Mouse (Mus musculus) forebrain, postnatal 0 days (tissue): ENCODE data around the gene Wdr24. TPM values are rescaled to one million over a fixed set of nuclear protein-coding genes. Genes with fewer than 3 reads are reported as not detected.
"Not testable (repeated sequence)": the region's sequence is repeated elsewhere in the genome, so short reads cannot be mapped to it uniquely, and the experiment has no call there.

Experiments used
- ATAC-seq: fragments of 200-750 bp; cut with Nextera tagmentation; 2 replicates; pipeline ENCODE4 v1.8.0; 2017; ENCODE audit warnings: mild to moderate bottlenecking, moderate library complexity
- DNase-seq: peaks from one replicate; pipeline ENCODE4 v3.0.0-alpha.2; 2015
- H3K27ac ChIP-seq: fragments of 300-500 bp; sonication (generic); 2 replicates; pipeline ENCODE4 v1.5.1; 2014; ENCODE audit warnings: low read depth, mild to moderate bottlenecking, antibody characterized with exemption, low read length, moderate library complexity, mixed read lengths
- H3K27me3 ChIP-seq: fragments of 300-500 bp; sonication (generic); 2 replicates; pipeline ENCODE4 v1.6.1; 2014; ENCODE audit warnings: mild to moderate bottlenecking, low read length, mixed read lengths; ENCODE audit not compliant: insufficient read depth
- H3K36me3 ChIP-seq: fragments of 300-500 bp; sonication (generic); 2 replicates; pipeline ENCODE4 v1.6.1; 2014; ENCODE audit warnings: mild to moderate bottlenecking, moderate library complexity; ENCODE audit not compliant: insufficient read depth
- H3K4me1 ChIP-seq: fragments of 300-500 bp; sonication (generic); 2 replicates; pipeline ENCODE4 v1.6.1; 2014; ENCODE audit warnings: antibody characterized with exemption; ENCODE audit not compliant: insufficient read depth
- H3K4me2 ChIP-seq: fragments of 300-500 bp; sonication (generic); 2 replicates; pipeline ENCODE4 v1.6.1; 2014; ENCODE audit warnings: low read depth, mild to moderate bottlenecking, moderate library complexity
- H3K4me3 ChIP-seq: fragments of 300-500 bp; sonication (generic); 2 replicates; pipeline ENCODE4 v1.5.1; 2014; ENCODE audit warnings: low read depth, low read length, mixed read lengths
- H3K9ac ChIP-seq: fragments of 300-500 bp; sonication (generic); 2 replicates; pipeline ENCODE4 v1.6.1; 2014; ENCODE audit warnings: mild to moderate bottlenecking
- H3K9me3 ChIP-seq: fragments of 300-500 bp; sonication (generic); 2 replicates; pipeline ENCODE4 v1.6.1; 2016; ENCODE audit warnings: low read length
- CTCF ChIP-seq: sonication (generic); IDR thresholded peaks from 2 replicates; pipeline ENCODE4 v1.5.1; 2016; ENCODE audit warnings: antibody characterized with exemption, control low read depth, low read depth
- WGBS: fragments of 180-500 bp; shearing (Covaris S2); extraction: QIAGEN DNeasy Blood & Tissue Kit; methylation state at CpG from one replicate; pipeline ENCODE4 v1.1.7; 2014; 5-methylcytosine and 5-hydroxymethylcytosine counted together
- polyA plus RNA-seq: library from polyadenylated mRNA; unstranded; fragments of >200 nt; fragmentation: Nextera tagmentation; extraction: Ambion mirVana; gene quantifications from 2 replicates; pipeline ENCODE4 v1.2.1, GENCODE M21; 2015
- total RNA-seq: library from RNA; depleted of rRNA; stranded (reverse); fragments of >200 nt; gene quantifications from 2 replicates; pipeline ENCODE4 v1.2.3, GENCODE M21; 2014

The Wdr24 gene
- total and polyA plus RNA-seq, 2 experiments from 2014 or later, result 23.2 to 36.5 TPM

GRCm38 (mm10) chr17:25867509-25867835 is 44.0 kb downstream of the Wdr24 start:
- Histone ChIP-seq H3K9ac (peak overlapping the region; percentile 57; the same call in 1 of the 2 replicates), H3K9me3 (no peaks in the 10 kb centered on the region), H3K36me3 (no peaks in the 10 kb centered on the region; the same call in 1 of the 2 replicates), H3K27ac (no peak overlapping the region), H3K4me3 (peak overlapping the region; percentile 59), H3K4me1 (0 out of 2 replicates have a peak, but pooled peaks cover 4% of the 10 kb centered on the region), H3K4me2 (peak overlapping the region; percentile 92), H3K27me3 (no peaks in the 10 kb centered on the region)
- DNase-seq (no peak), ATAC-seq (no peak)
- TF ChIP-seq CTCF, result no peak
- WGBS, result 15% methylated on average over 7 of the region's 7 CpGs

- no peaks in the 10 kb centered on the region for H3K9me3 ChIP-seq
- TF ChIP-seq CTCF, result no peak
- no peak overlapping the region; the same call in 1 of the 2 replicates for H3K27ac ChIP-seq
- DNase-seq (no peak), ATAC-seq (peak; percentile 50)
- 0 out of 2 replicates have a peak, but pooled peaks cover 4% of the 10 kb centered on the region for H3K4me1 ChIP-seq
- peak overlapping the region; percentile 59 for H3K4me3 ChIP-seq
- no peaks in the 10 kb centered on the region for H3K27me3 ChIP-seq
- H3K4me2 ChIP-seq, result peak overlapping the region; percentile 92
- H3K9ac ChIP-seq, result peak overlapping the region; percentile 57
- under 1% methylated on average over 42 of the region's 42 CpGs for WGBS
- no peaks in the 10 kb centered on the region; the same call in 1 of the 2 replicates for H3K36me3 ChIP-seq
Measured at GRCm38 (mm10) chr17:25867836-25868600, 44.6 kb downstream of the Wdr24 start.

GRCm38 (mm10) chr17:25868601-25869191 is 45.3 kb downstream of the Wdr24 start, which contains the start of gene Mcrip2:
Gene Mcrip2, minus strand, starts transcription at chr17:25868764.
- Histone ChIP-seq H3K9me3 (no peaks in the 10 kb centered on the region), H3K27me3 (no peaks in the 10 kb centered on the region), H3K4me1 (0 out of 2 replicates have a peak, but pooled peaks cover 4% of the 10 kb centered on the region), H3K4me2 (peak within 1 kb of the TSS; percentile 92), H3K4me3 (peak within 1 kb of the TSS; percentile 59), H3K27ac (peak within 1 kb of the TSS; percentile 17), H3K36me3 (no peaks in the 10 kb centered on the region; the same call in 1 of the 2 replicates), H3K9ac (peak within 1 kb of the TSS; percentile 57)
- peak; percentile 34; the same call in 1 of the 2 replicates for TF ChIP-seq CTCF
- DNase-seq (peak; percentile 85), ATAC-seq (peak; percentile 94)
- under 1% methylated on average over 24 of the region's 24 CpGs for WGBS

- Histone ChIP-seq H3K9ac (no peak overlapping the region), H3K4me3 (no peak overlapping the region), H3K27ac (no peak overlapping the region), H3K27me3 (no peaks in the 10 kb centered on the region), H3K36me3 (no peaks in the 10 kb centered on the region), H3K4me1 (0 out of 2 replicates have a peak, but pooled peaks cover 4% of the 10 kb centered on the region), H3K9me3 (no peaks in the 10 kb centered on the region), H3K4me2 (no peak overlapping the region)
- WGBS, result 81% methylated on average over 8 of the region's 8 CpGs
- no peak for TF ChIP-seq CTCF
- DNase-seq (no peak), ATAC-seq (no peak)
Measured at GRCm38 (mm10) chr17:25869498-25869897, 46.1 kb downstream of the Wdr24 start.

- Histone ChIP-seq H3K9me3 (no peaks in the 10 kb centered on the region), H3K4me2 (no peak overlapping the region), H3K4me3 (no peak overlapping the region), H3K27ac (no peak overlapping the region), H3K4me1 (0 out of 2 replicates have a peak, but pooled peaks cover 4% of the 10 kb centered on the region), H3K36me3 (no peaks in the 10 kb centered on the region), H3K27me3 (no peaks in the 10 kb centered on the region), H3K9ac (no peak overlapping the region)
- DNase-seq (no peak), ATAC-seq (no peak)
- TF ChIP-seq CTCF, result no peak
- 93% methylated on average over 2 of the region's 2 CpGs for WGBS
Measured at GRCm38 (mm10) chr17:25869954-25870353, 46.5 kb downstream of the Wdr24 start.

- not testable (repeated sequence) for H3K36me3 ChIP-seq, H3K9ac ChIP-seq, H3K4me3 ChIP-seq, H3K4me2 ChIP-seq, H3K27me3 ChIP-seq, DNase-seq, H3K27ac ChIP-seq, H3K9me3 ChIP-seq, ATAC-seq
- peaks cover 10% of the 10 kb centered on the region; the same call in 1 of the 2 replicates for H3K4me1 ChIP-seq
Measured at GRCm38 (mm10) chr17:25871566-25871965, 48.1 kb downstream of the Wdr24 start.

GRCm38 (mm10) chr17:25872676-25873075 is 49.2 kb downstream of the Wdr24 start:
- no peak for DNase-seq
- 81% methylated on average over 3 of the region's 3 CpGs for WGBS

More at GRCm38 (mm10) chr17:25872676-25873075, 49.2 kb downstream of the Wdr24 start:
- Histone ChIP-seq H3K4me2 (no peak overlapping the region), H3K27ac (no peak overlapping the region), H3K4me1 (peaks cover 16% of the 10 kb centered on the region; the same call in 1 of the 2 replicates), H3K9me3 (no peaks in the 10 kb centered on the region), H3K4me3 (no peak overlapping the region), H3K9ac (no peak overlapping the region), H3K36me3 (peaks cover 2% of the 10 kb centered on the region; the same call in 1 of the 2 replicates), H3K27me3 (no peaks in the 10 kb centered on the region)
- TF ChIP-seq CTCF, result no peak
- no peak for ATAC-seq
